Mouse (Mus musculus): ENCODE data around the gene Samhd1. TPM values are rescaled to one million over a fixed set of nuclear protein-coding genes. Genes with fewer than 3 reads are reported as not detected.
A peak's percentile ranks its signal among the peaks of the same experiment; 100 is the strongest.

The Samhd1 gene
- polyA plus RNA-seq, 1 experiment from 2014 or later = 28.1 TPM

- H3K27me3 ChIP-seq (replicated peaks; ENCODE audit: control insufficient read depth, insufficient read depth, low read length) = no peaks in the 10 kb centered on the region
- ATAC-seq (replicated peaks; ENCODE audit: low FRiP score, low TSS enrichment, low read depth) (no peak), DNase-seq (ENCODE audit: low spot score) (no peak)
- H3K4me2 ChIP-seq (ENCODE audit: low read length) = peak overlapping the region; percentile 7
- WGBS = 35% methylated on average over 3 of the region's 3 CpGs
- 0 out of 2 replicates have a peak overlapping the region, but pooled peaks have one; percentile 3 for H3K9ac ChIP-seq (ENCODE audit: low read length)
- H3K27ac ChIP-seq (ENCODE audit: low read depth) = peak overlapping the region; percentile 76
- no peaks in the 10 kb centered on the region for H3K9me3 ChIP-seq (ENCODE audit: control insufficient read depth, low read length)
- peaks cover 6% of the 10 kb centered on the region for H3K36me3 ChIP-seq (ENCODE audit: control insufficient read depth, insufficient read depth, low read length)
- H3K4me3 ChIP-seq (ENCODE audit: low read depth, low read length) = no peak overlapping the region
- H3K4me1 ChIP-seq (replicated peaks; ENCODE audit: control insufficient read depth, insufficient read depth, low read length) = peaks cover 87% of the 10 kb centered on the region
These were observed 65.7 kb downstream of the Samhd1 start for GRCm38 (mm10) chr2:157069355-157069735.

GRCm38 (mm10) chr2:157068701-157069354 is 66.2 kb downstream of the Samhd1 start:
- DNase-seq (ENCODE audit: low spot score) (no peak), ATAC-seq (replicated peaks; ENCODE audit: low FRiP score, low TSS enrichment, low read depth) (no peak)
- Histone ChIP-seq H3K4me2 (ENCODE audit: low read length) (peak overlapping the region; percentile 7), H3K4me1 (replicated peaks; ENCODE audit: control insufficient read depth, insufficient read depth, low read length) (peaks cover 84% of the 10 kb centered on the region), H3K27me3 (replicated peaks; ENCODE audit: control insufficient read depth, insufficient read depth, low read length) (no peaks in the 10 kb centered on the region), H3K27ac (ENCODE audit: low read depth) (peak overlapping the region; percentile 76), H3K9ac (ENCODE audit: low read length) (no peak overlapping the region), H3K9me3 (ENCODE audit: control insufficient read depth, low read length) (no peaks in the 10 kb centered on the region), H3K4me3 (ENCODE audit: low read depth, low read length) (no peak overlapping the region), H3K36me3 (ENCODE audit: control insufficient read depth, insufficient read depth, low read length) (peaks cover 6% of the 10 kb centered on the region)
- 40% methylated on average over 14 of the region's 14 CpGs for WGBS

DNA sequence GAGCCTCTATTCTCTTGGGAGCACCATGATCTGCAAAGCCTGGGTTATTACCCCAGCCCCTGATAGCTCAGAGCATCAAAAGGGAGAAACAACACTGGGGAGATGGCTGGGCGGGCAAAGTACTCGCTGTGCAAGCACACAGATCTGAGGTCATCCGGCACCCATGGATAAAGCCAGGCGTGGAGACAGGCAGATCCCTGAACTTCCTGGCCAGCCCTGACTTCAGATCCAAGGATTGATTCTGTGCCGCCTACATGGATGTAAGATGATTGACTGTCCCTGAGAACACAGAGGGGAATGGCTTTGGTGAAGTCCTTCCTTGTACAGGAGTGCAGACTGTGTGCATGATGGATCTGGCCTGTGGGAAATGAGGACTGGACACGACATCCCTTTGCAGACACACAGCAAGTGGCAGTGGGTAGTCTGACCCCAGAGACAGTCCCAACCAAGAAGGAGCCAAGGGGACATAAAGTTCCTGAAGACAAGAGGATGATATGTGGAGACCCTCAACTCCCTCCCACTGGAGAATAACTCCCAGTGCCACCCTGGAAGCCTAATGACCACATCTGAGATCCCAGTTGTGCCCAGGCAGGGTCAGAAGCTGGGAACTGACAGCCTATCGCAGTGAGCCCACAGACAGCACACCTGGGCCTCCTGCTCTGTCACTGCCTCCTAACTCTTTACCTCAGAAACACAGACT is 68.2 kb downstream of the Samhd1 start:
- H3K4me1 ChIP-seq (replicated peaks; ENCODE audit: control insufficient read depth, insufficient read depth, low read length) = peaks cover 65% of the 10 kb centered on the region
- H3K27me3 ChIP-seq (replicated peaks; ENCODE audit: control insufficient read depth, insufficient read depth, low read length) = no peaks in the 10 kb centered on the region
- no peak overlapping the region for H3K4me2 ChIP-seq (ENCODE audit: low read length)
- DNase-seq (ENCODE audit: low spot score) (no peak), ATAC-seq (replicated peaks; ENCODE audit: low FRiP score, low TSS enrichment, low read depth) (no peak)
- H3K36me3 ChIP-seq (ENCODE audit: control insufficient read depth, insufficient read depth, low read length) = no peaks in the 10 kb centered on the region
- H3K9ac ChIP-seq (ENCODE audit: low read length) = no peak overlapping the region
- H3K9me3 ChIP-seq (ENCODE audit: control insufficient read depth, low read length) = no peaks in the 10 kb centered on the region
- no peak overlapping the region for H3K27ac ChIP-seq (ENCODE audit: low read depth)
- WGBS = 70% methylated on average over 7 of the region's 7 CpGs
- no peak overlapping the region for H3K4me3 ChIP-seq (ENCODE audit: low read depth, low read length)

GRCm38 (mm10) chr2:157065879-157066226 is 69.2 kb downstream of the Samhd1 start:
- Histone ChIP-seq H3K9ac (ENCODE audit: low read length) (0 out of 2 replicates have a peak overlapping the region, but pooled peaks have one; percentile 5), H3K4me3 (ENCODE audit: low read depth, low read length) (no peak overlapping the region), H3K27me3 (replicated peaks; ENCODE audit: control insufficient read depth, insufficient read depth, low read length) (no peaks in the 10 kb centered on the region), H3K27ac (ENCODE audit: low read depth) (peak overlapping the region; percentile 51; the same call in 1 of the 2 replicates), H3K4me1 (replicated peaks; ENCODE audit: control insufficient read depth, insufficient read depth, low read length) (peaks cover 55% of the 10 kb centered on the region), H3K36me3 (ENCODE audit: control insufficient read depth, insufficient read depth, low read length) (no peaks in the 10 kb centered on the region), H3K9me3 (ENCODE audit: control insufficient read depth, low read length) (no peaks in the 10 kb centered on the region), H3K4me2 (ENCODE audit: low read length) (no peak overlapping the region)
- DNase-seq (ENCODE audit: low spot score) = no peak
- WGBS = 47% methylated on average over 7 of the region's 7 CpGs
- no peak for ATAC-seq (replicated peaks; ENCODE audit: low FRiP score, low TSS enrichment, low read depth)

DNA sequence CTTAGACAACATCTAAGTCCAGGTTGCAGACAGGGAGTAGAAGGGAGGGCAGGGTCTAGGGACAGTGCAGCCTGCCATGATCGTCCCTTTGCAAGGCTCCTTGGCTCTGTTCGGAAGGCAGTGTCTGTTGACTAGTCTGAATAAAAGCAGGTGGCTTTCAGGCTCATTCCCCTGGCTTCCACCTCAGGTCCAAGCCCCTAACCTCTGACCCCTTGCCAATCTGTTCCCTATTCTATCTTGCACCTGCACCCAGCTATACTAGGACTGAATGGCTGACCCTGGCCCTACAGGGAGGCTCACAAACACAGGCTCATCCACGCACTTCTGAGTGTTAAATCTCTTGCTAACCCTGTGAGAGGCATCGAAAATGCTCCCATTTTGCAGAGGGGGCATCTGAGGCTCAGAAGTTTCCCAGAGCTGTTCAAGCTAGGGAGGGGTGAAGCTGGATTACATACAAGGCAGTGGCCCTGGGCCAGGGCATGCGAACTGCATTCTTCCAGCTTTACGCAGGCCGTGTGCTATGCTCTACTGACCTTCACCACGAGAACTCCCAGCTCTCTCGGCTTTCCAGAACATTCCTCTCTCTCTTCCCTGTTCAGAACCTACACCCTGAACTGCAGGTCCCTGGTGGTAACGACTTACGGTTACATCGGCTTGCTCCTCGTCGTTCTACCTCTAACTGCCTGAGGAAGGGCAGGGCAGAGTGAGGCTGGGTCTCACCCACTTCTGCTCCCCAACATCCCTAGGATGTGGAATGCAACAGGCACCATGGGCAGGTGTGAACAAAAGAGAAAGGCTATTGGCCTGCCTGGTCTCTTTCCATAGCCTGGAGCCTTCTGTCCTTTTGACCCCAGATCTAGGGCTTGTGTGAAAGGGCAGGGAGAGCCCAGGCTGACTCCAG is 69.8 kb downstream of the Samhd1 start:
- Histone ChIP-seq H3K4me2 (ENCODE audit: low read length) (no peak overlapping the region), H3K4me3 (ENCODE audit: low read depth, low read length) (no peak overlapping the region), H3K9me3 (ENCODE audit: control insufficient read depth, low read length) (no peaks in the 10 kb centered on the region), H3K27ac (ENCODE audit: low read depth) (peak overlapping the region; percentile 51; the same call in 1 of the 2 replicates), H3K9ac (ENCODE audit: low read length) (0 out of 2 replicates have a peak overlapping the region, but pooled peaks have one; percentile 5), H3K4me1 (replicated peaks; ENCODE audit: control insufficient read depth, insufficient read depth, low read length) (peaks cover 49% of the 10 kb centered on the region), H3K27me3 (replicated peaks; ENCODE audit: control insufficient read depth, insufficient read depth, low read length) (no peaks in the 10 kb centered on the region), H3K36me3 (ENCODE audit: control insufficient read depth, insufficient read depth, low read length) (peaks cover 1% of the 10 kb centered on the region; the same call in 1 of the 2 replicates)
- ATAC-seq (replicated peaks; ENCODE audit: low FRiP score, low TSS enrichment, low read depth) (no peak), DNase-seq (ENCODE audit: low spot score) (no peak)
- 75% methylated on average over 14 of the region's 14 CpGs for WGBS

DNA sequence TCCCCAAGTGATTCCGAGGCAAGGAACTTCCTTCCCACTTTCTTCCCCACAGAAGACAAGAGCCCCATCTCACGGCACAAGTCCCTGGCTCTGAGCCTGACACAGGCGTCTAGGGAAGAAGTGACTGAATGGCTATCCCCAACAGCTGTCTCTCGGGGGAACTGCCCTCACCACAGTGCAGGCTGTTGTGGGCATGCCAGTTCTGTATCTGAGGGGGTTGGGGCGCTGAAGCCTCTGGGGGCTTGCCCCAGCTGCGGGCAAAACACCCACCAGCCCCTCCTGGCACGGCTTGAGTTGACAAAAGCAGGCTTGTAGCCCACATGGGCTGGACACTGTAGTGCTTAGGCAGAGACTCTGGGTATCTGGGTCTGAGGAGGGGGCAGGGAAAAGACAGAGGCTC is 70.9 kb downstream of the Samhd1 start:
- 73% methylated on average over 7 of the region's 7 CpGs for WGBS
- Histone ChIP-seq H3K27me3 (replicated peaks; ENCODE audit: control insufficient read depth, insufficient read depth, low read length) (no peaks in the 10 kb centered on the region), H3K4me2 (ENCODE audit: low read length) (no peak overlapping the region), H3K4me1 (replicated peaks; ENCODE audit: control insufficient read depth, insufficient read depth, low read length) (peaks cover 41% of the 10 kb centered on the region), H3K9ac (ENCODE audit: low read length) (0 out of 2 replicates have a peak overlapping the region, but pooled peaks have one; percentile 13), H3K36me3 (ENCODE audit: control insufficient read depth, insufficient read depth, low read length) (peaks cover 11% of the 10 kb centered on the region), H3K27ac (ENCODE audit: low read depth) (no peak overlapping the region), H3K9me3 (ENCODE audit: control insufficient read depth, low read length) (no peaks in the 10 kb centered on the region), H3K4me3 (ENCODE audit: low read depth, low read length) (no peak overlapping the region)
- DNase-seq (ENCODE audit: low spot score) = no peak
- no peak for ATAC-seq (replicated peaks; ENCODE audit: low FRiP score, low TSS enrichment, low read depth)

DNA sequence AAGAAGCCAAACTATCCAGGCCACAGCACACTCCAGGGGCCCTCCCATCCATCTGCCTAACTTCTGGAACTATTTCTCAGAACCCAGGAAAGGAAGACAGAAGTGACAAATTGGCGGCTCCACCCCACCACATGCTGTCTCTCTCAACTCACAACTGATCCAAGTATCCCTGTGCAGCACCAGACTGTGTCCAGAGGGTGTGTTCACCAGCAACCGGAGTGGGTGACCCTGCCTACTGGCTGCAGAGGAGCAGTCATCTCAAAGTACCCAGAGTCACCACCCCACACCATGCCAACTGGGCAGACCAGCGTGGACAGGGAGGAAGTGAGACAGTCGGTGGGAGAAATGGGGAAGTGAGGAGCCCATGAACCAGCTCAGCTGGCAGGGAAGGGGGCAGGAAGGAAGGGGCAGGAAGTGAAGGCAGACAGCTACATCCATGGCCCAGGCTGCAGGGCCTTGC is 71.8 kb downstream of the Samhd1 start:
- no peaks in the 10 kb centered on the region for H3K27me3 ChIP-seq (replicated peaks; ENCODE audit: control insufficient read depth, insufficient read depth, low read length)
- no peak overlapping the region for H3K27ac ChIP-seq (ENCODE audit: low read depth)
- no peak for DNase-seq (ENCODE audit: low spot score)

GRCm38 (mm10) chr2:157060557-157061305 is 74.3 kb downstream of the Samhd1 start:
- no peak overlapping the region for H3K4me2 ChIP-seq (ENCODE audit: low read length)
- H3K4me3 ChIP-seq (ENCODE audit: low read depth, low read length) = no peak overlapping the region
- no peak overlapping the region for H3K9ac ChIP-seq (ENCODE audit: low read length)
- peaks cover 28% of the 10 kb centered on the region for H3K4me1 ChIP-seq (replicated peaks; ENCODE audit: control insufficient read depth, insufficient read depth, low read length)
- H3K27ac ChIP-seq (ENCODE audit: low read depth) = no peak overlapping the region
- ATAC-seq (replicated peaks; ENCODE audit: low FRiP score, low TSS enrichment, low read depth) (no peak), DNase-seq (ENCODE audit: low spot score) (no peak)
- H3K36me3 ChIP-seq (ENCODE audit: control insufficient read depth, insufficient read depth, low read length) = peaks cover 26% of the 10 kb centered on the region
- 84% methylated on average over 11 of the region's 11 CpGs for WGBS
- H3K27me3 ChIP-seq (replicated peaks; ENCODE audit: control insufficient read depth, insufficient read depth, low read length) = no peaks in the 10 kb centered on the region
- H3K9me3 ChIP-seq (ENCODE audit: control insufficient read depth, low read length) = no peaks in the 10 kb centered on the region

More for the DNA sequence above, 71.8 kb downstream of the Samhd1 start:
- Histone ChIP-seq H3K4me3 (ENCODE audit: low read depth, low read length) (no peak overlapping the region), H3K4me2 (ENCODE audit: low read length) (no peak overlapping the region), H3K36me3 (ENCODE audit: control insufficient read depth, insufficient read depth, low read length) (peaks cover 12% of the 10 kb centered on the region), H3K4me1 (replicated peaks; ENCODE audit: control insufficient read depth, insufficient read depth, low read length) (peaks cover 41% of the 10 kb centered on the region), H3K9ac (ENCODE audit: low read length) (no peak overlapping the region), H3K9me3 (ENCODE audit: control insufficient read depth, low read length) (no peaks in the 10 kb centered on the region)
- 69% methylated on average over 4 of the region's 4 CpGs for WGBS
- ATAC-seq (replicated peaks; ENCODE audit: low FRiP score, low TSS enrichment, low read depth) = no peak

Measured in intestine, embryonic 14.5 days (tissue).